ENCODE assay signal across 11 mouse cellular contexts in the genomic region with DNA sequence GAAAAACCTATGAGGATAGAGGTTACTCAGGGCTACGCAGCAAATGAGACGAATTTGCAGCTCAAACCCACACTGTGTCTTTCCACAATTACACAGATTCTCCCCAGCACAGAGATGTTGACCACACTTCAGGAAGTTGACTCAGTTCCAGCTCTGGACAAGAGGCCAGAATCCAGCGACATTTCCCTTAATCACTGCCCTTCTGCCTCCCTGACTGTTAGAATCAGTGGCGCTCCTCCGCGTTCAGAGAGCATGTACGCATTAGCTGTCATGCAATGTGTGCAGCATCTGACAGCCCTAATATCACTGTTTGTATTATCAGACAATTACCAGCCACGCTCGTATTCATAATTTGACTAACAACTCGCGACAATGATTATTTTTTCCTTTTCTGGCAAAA. TPM values are rescaled to one million over a fixed set of nuclear protein-coding genes. Genes with fewer than 3 reads are reported as not detected.
DNase-seq lines count a peak whose midpoint lies in the region; ATAC-seq and TF ChIP-seq lines count a peak whose summit lies in the region.
"Had no signal": no experiment of that assay in that cellular context is flagged by ENCODE, and none has a peak within 500 bp of the region (broad histone marks: within the 10 kb centered on the region; RNA-seq: fewer than 3 reads in every experiment).

No protein-coding gene starts in this region.

- no peaks in the 10 kb centered on the region for H3K36me3 ChIP-seq in midbrain, postnatal 0 days (ENCODE audit: insufficient read depth, low read length)
- H3K36me3 ChIP-seq in midbrain, embryonic 16.5 days (ENCODE audit: control insufficient read depth, insufficient read depth, low read length) = no peaks in the 10 kb centered on the region

- 83% methylated on average over 11 of the region's 11 CpGs for WGBS in midbrain, postnatal 0 days
- 81% methylated on average over 11 of the region's 11 CpGs for WGBS in midbrain, embryonic 16.5 days

- no peak overlapping the region for H3K9ac ChIP-seq in midbrain, postnatal 0 days (replicated peaks; ENCODE audit: low read length, poor library complexity, severe bottlenecking)
- H3K9ac ChIP-seq in midbrain, embryonic 16.5 days (ENCODE audit: low read depth, low read length) = no peak overlapping the region
- H3K9ac ChIP-seq: liver, embryonic 14.5 days had no signal

- DNase-seq in heart, adult 11 months = peak; percentile 93
- DNase-seq in heart, postnatal 25 days (ENCODE audit: low spot score) = no peak
- peak; percentile 20 for DNase-seq in midbrain, postnatal 0 days (ENCODE audit: low spot score)
- DNase-seq in kidney, postnatal 14 days = peak; percentile 43
- no peak for DNase-seq in thymus, postnatal 25 days
- DNase-seq in adrenal gland, postnatal 36 days = no peak

- intact Hi-C loops in heart, postnatal 25 days (cut with DNase I) = no loop called here

- H3K4me2 ChIP-seq in midbrain, postnatal 0 days (ENCODE audit: low read depth, low read length, poor library complexity, severe bottlenecking) = no peak overlapping the region
- H3K4me2 ChIP-seq in midbrain, embryonic 16.5 days (ENCODE audit: low read length) = no peak overlapping the region

- no peak overlapping the region for H3K27ac ChIP-seq in midbrain, postnatal 0 days (ENCODE audit: low read depth, low read length)
- H3K27ac ChIP-seq in midbrain, embryonic 16.5 days (ENCODE audit: low read length) = no peak overlapping the region
- H3K27ac ChIP-seq: liver, embryonic 14.5 days had no signal

- H3K27me3 ChIP-seq in midbrain, postnatal 0 days (ENCODE audit: insufficient read depth, low read length) = no peaks in the 10 kb centered on the region
- H3K27me3 ChIP-seq in midbrain, embryonic 16.5 days (ENCODE audit: control insufficient read depth, insufficient read depth, low read depth, low read length) = no peaks in the 10 kb centered on the region

- no peak overlapping the region for H3K4me3 ChIP-seq in midbrain, postnatal 0 days (ENCODE audit: low read depth, low read length)
- H3K4me3 ChIP-seq in midbrain, embryonic 16.5 days (ENCODE audit: low read depth, low read length) = no peak overlapping the region

- H3K4me1 ChIP-seq in midbrain, postnatal 0 days (ENCODE audit: insufficient read depth, low read length) = no peaks in the 10 kb centered on the region
- no peaks in the 10 kb centered on the region; the same call in 1 of the 2 replicates for H3K4me1 ChIP-seq in midbrain, embryonic 16.5 days (ENCODE audit: control insufficient read depth, insufficient read depth, low read length)

- no peaks in the 10 kb centered on the region for H3K9me3 ChIP-seq in midbrain, postnatal 0 days (ENCODE audit: low read length)
- H3K9me3 ChIP-seq in midbrain, embryonic 16.5 days (replicated peaks; ENCODE audit: control insufficient read depth, low read length, poor library complexity, severe bottlenecking) = no peaks in the 10 kb centered on the region

- ATAC-seq in midbrain, postnatal 0 days (ENCODE audit: low FRiP score) = no peak
- no peak for ATAC-seq in midbrain, embryonic 16.5 days
- ATAC-seq in megakaryocyte progenitor cell, adult 5-6 weeks (replicated peaks; ENCODE audit: poor library complexity) = peak; percentile 31; the same call in 1 of the 2 replicates

- TF ChIP-seq CTCF in midbrain, postnatal 0 days (IDR thresholded peaks at IDR 0.05) = no peak

RNA-seq across cellular contexts. Expression of gene Tprg, which starts 31.4 kb away (rescaled TPM):
- not detected for total RNA-seq in heart, postnatal 25 days (2021)
- 0.16 TPM in 1 of 2 replicates, not detected in the other for total RNA-seq in midbrain, postnatal 0 days (2014; rRNA removed)
- polyA plus RNA-seq in midbrain, postnatal 0 days (2015; fragmentation: Nextera tagmentation; extraction: Ambion mirVana) = not detected in 2 replicates
- not detected in 2 replicates for polyA plus RNA-seq in midbrain, embryonic 16.5 days (2015; fragmentation: Nextera tagmentation; extraction: Ambion mirVana)
- not detected in 2 replicates for total RNA-seq in megakaryocyte progenitor cell, adult 5-6 weeks (2015)
- not detected in 2 replicates for total RNA-seq in megakaryocyte progenitor cell, adult 5-6 weeks (2017)
- total RNA-seq in adrenal gland, postnatal 36 days (2021) = not detected
- total RNA-seq: adrenal gland, postnatal 4 days had no signal
- polyA plus RNA-seq: liver, embryonic 14.5 days; neural tube, embryonic 14.5 days had no signal

Comparison
In these comparisons a context has a peak if more than half of its experiments do, and no peak if none do; other contexts are left out.
1. DNase-seq: peak in heart, adult 11 months (single experiment), midbrain, postnatal 0 days (single experiment) and kidney, postnatal 14 days (single experiment); none in heart, postnatal 25 days (single experiment), thymus, postnatal 25 days (single experiment) and adrenal gland, postnatal 36 days (0 of 2).